Mouse (Mus musculus) megakaryocyte, adult 5-6 weeks (primary cell): ENCODE data around the gene 3110001I22Rik. TPM values are rescaled to one million over a fixed set of nuclear protein-coding genes. Genes with fewer than 3 reads are reported as not detected.

Experiments
- ATAC-seq: 2 replicates; pipeline ENCODE4 v1.8.0; 2016; ENCODE audit warnings: mild to moderate bottlenecking, inconsistent platforms; ENCODE audit not compliant: poor library complexity, severe bottlenecking
- total RNA-seq, 2 experiments: library from RNA; stranded (forward) in 1 of 2; stranded (reverse) in 1 of 2; fragments of 153-499, 151-499 nt in 1 of 2; fragments of 221-1000, 200-1000 nt in 1 of 2; gene quantifications; 2 replicates each; pipeline versions ENCODE4 v1.2.3 to v1.2.4; 2015 to 2017

3110001I22Rik gene
- total RNA-seq, 2 experiments from 2014 or later = 14.6 to 18.5 TPM

DNA sequence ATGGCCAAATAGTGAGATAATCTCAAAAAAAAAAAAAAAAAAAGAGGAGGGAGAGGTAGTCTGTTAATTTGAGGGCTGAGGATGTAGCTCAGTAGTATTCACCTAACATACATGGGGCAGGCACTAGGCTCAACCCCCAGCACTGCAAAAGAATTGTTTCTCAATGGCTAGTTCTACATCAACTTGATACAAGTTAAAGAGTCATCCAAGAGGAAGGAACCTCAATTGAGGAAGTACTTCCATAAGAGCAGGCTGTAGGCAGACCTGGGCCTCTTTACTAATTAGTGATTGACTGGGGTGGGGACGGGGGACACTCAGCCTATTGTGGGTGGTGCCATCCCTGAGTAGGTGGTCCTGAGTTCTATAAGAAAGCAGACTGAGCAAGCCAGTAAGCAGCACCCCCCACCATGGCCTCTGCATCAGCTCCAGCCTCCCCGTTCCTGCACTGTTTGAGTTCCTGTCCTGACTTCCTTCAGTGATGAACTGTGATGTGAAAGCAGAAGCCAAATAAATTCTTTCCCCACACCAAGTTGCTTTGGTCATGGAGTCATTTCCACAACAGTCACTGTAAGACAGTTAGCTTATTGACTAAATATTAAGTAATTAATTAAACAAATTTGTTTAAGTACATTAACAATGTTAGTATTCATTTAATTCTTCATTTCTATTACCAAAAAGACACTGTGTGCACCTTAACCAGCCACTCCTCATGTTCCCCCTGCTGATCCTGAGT lies 45.3 kb downstream of the 3110001I22Rik start:
- ATAC-seq = peak; percentile 98

DNA sequence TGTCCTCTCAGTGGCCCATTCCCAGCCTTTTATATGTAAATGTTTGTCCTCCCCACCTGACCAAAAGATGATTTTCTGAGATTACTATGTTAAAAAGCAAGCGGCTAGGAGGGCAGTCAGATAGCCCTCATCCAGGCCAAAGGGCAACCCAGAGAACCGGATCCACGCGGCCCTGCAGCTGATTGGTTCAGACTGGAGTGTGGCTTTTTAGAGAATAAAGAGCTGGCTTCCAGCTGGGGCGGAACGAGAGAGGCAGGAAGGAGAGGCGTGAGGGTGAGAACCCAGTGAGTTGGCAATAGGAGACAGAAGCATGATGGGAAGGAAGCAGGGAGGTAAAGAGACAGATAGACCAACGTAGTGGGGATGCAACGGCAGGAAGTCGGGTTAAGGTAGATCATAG lies 51.2 kb downstream of the 3110001I22Rik start:
- no peak for ATAC-seq

DNA sequence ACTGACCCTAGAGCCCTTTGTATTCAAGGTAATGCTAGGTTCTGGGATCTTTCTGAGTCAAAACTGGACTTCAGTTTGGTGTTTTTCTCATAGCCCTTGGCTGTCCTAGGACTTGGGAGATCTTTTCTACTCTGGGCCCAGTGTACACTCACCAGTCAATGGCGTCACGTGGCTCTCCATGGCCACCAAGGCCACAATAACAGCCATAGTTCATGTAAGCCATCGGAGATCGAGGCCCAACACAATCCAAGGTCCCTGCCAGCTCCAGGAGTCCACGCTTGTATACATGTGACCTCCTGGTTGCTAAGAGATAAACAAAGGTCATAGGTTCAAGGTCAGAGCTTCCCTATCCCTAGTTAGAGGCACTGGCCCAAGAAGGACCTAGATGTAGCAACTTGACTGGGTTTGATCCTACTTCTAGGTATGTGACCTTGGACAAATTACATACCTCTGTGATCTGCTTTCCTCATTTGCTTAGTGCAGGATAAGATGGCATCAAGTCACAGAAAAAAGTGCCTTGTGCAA lies 56.1 kb downstream of the 3110001I22Rik start:
- ATAC-seq = no peak

Other genes starting within 250 kb of the 3110001I22Rik start
- 6.5 and 8.6 TPM in 2 replicates for gene Parn, start 3.8 kb upstream of the 3110001I22Rik start, total RNA-seq (2015)
- gene Parn, start 3.8 kb upstream of the 3110001I22Rik start, total RNA-seq (2017) = 21.1 and 21.2 TPM in 2 replicates
- 31.8 and 37.7 TPM in 2 replicates for gene Bfar, start 71 bp upstream of the 3110001I22Rik start, total RNA-seq (2015)
- 40.0 and 45.2 TPM in 2 replicates for gene Bfar, start 71 bp upstream of the 3110001I22Rik start, total RNA-seq (2017)
- not detected in 2 replicates for gene Pla2g10, start 59.1 kb downstream of the 3110001I22Rik start, total RNA-seq (2015)
- not detected in 2 replicates for gene Pla2g10, start 59.1 kb downstream of the 3110001I22Rik start, total RNA-seq (2017)
- gene Rrn3, start 108.8 kb downstream of the 3110001I22Rik start, total RNA-seq (2015) = 14.5 and 16.3 TPM in 2 replicates
- 24.6 and 26.3 TPM in 2 replicates for gene Rrn3, start 108.8 kb downstream of the 3110001I22Rik start, total RNA-seq (2017)
- gene Ntan1, start 146.9 kb downstream of the 3110001I22Rik start, total RNA-seq (2015) = 93.7 and 107 TPM in 2 replicates
- gene Ntan1, start 146.9 kb downstream of the 3110001I22Rik start, total RNA-seq (2017) = 72.4 and 80.9 TPM in 2 replicates
- 38.3 and 46.8 TPM in 2 replicates for gene Pdxdc1, start 231.2 kb downstream of the 3110001I22Rik start, total RNA-seq (2015)
- 44.7 and 56.9 TPM in 2 replicates for gene Pdxdc1, start 231.2 kb downstream of the 3110001I22Rik start, total RNA-seq (2017)
- 0.87 and 1.7 TPM in 2 replicates for gene Mpv17l, start 231.2 kb downstream of the 3110001I22Rik start, total RNA-seq (2015)
- 0.12 and 0.37 TPM in 2 replicates for gene Mpv17l, start 231.2 kb downstream of the 3110001I22Rik start, total RNA-seq (2017)